Mouse (Mus musculus): ENCODE data around the gene Cnot10. TPM values are rescaled to one million over a fixed set of nuclear protein-coding genes. Genes with fewer than 3 reads are reported as not detected.

The Cnot10 gene
- total and polyA plus RNA-seq, 3 experiments, result 42.4 to 143 (median 46.9) TPM

DNA sequence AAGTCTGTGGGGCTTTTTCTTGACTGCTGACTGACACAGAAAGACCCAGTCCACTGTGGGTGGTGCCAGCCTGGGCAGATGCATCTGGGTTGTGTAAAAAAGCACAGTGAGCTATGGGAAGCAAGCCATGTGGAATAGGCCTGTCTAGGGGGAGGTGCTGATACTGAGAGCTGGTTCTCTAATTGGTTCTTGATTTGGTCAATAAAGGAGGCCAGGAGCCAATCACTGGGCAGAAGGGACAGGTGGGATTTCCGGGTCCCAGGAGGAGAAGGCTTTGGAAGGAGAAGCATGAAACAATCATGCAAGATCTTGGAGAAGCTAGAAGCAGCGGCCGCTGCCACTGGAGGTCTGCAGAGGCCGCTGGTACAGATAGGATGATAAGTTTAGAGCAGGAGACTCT lies 27.4 kb downstream of the Cnot10 start:
- no peak for TF ChIP-seq MXI1 (IDR thresholded peaks at IDR 0.05; ENCODE audit: low read depth, low read length)
- no peak for TF ChIP-seq MAX (IDR thresholded peaks at IDR 0.05; ENCODE audit: low read length)
- TF ChIP-seq ETS1 (IDR thresholded peaks at IDR 0.05; ENCODE audit: low read depth, low read length), result no peak
- no peak for TF ChIP-seq ZC3H11A (IDR thresholded peaks at IDR 0.05; ENCODE audit: low read depth, low read length)
- TF ChIP-seq EP300 (IDR thresholded peaks at IDR 0.05; ENCODE audit: low read depth in 1 of 2, low read length in 2 of 2), result no peak
- TF ChIP-seq MYB (IDR thresholded peaks at IDR 0.05; ENCODE audit: low read depth, low read length), result no peak
- TF ChIP-seq GATA1 (IDR thresholded peaks at IDR 0.05; ENCODE audit: low read depth, low read length), result no peak
- no peak for TF ChIP-seq MEF2A (IDR thresholded peaks at IDR 0.05; ENCODE audit: extremely low read depth, insufficient replicate concordance, low read depth, low read length, poor library complexity, severe bottlenecking)
- TF ChIP-seq RAD21 (IDR thresholded peaks at IDR 0.05; ENCODE audit: low read depth, low read length), result no peak
- no peak for TF ChIP-seq CTCF (IDR thresholded peaks at IDR 0.05 in 2 of 3, conservative IDR thresholded peaks at IDR 0.05 in 1 of 3; ENCODE audit: control insufficient read depth in 1 of 3, insufficient read depth in 1 of 3, low read depth in 2 of 3, low read length in 3 of 3, poor library complexity in 1 of 3, severe bottlenecking in 1 of 3)
- TF ChIP-seq ELF1 (IDR thresholded peaks at IDR 0.05; ENCODE audit: low read depth, low read length), result no peak
- no peak for TF ChIP-seq E2F4 (IDR thresholded peaks at IDR 0.05; ENCODE audit: borderline replicate concordance, low read depth, low read length)
- no peak for TF ChIP-seq POLR2AphosphoS5 (IDR thresholded peaks at IDR 0.05; ENCODE audit: borderline replicate concordance, low read depth, low read length)
- no peak for TF ChIP-seq POLR2AphosphoS2 (IDR thresholded peaks at IDR 0.05; ENCODE audit: low read length)
- no peak for TF ChIP-seq SIN3A (IDR thresholded peaks at IDR 0.05; ENCODE audit: low read length)
- TF ChIP-seq TAL1 (IDR thresholded peaks at IDR 0.05; ENCODE audit: low read length), result no peak
- no peak for TF ChIP-seq USF2 (IDR thresholded peaks at IDR 0.05; ENCODE audit: borderline replicate concordance in 1 of 2, insufficient read depth in 1 of 2, low read depth in 1 of 2, low read length in 2 of 2)
- TF ChIP-seq TCF12 (IDR thresholded peaks at IDR 0.05; ENCODE audit: low read depth, low read length), result no peak
- TF ChIP-seq CHD1 (IDR thresholded peaks at IDR 0.05; ENCODE audit: low read depth, low read length), result no peak
- Histone ChIP-seq H3K4me3 (ENCODE audit: control insufficient read depth in 1 of 2, insufficient read depth in 1 of 2, low read depth in 2 of 2, low read length in 2 of 2) (no peak overlapping the region), H3K4me1 (ENCODE audit: control insufficient read depth in 1 of 2, insufficient read depth in 2 of 2, low read length in 2 of 2) (no peaks in the 10 kb centered on the region), H3K9me3 (replicated peaks; ENCODE audit: insufficient read depth, low read length) (no peaks in the 10 kb centered on the region), H3K9ac (ENCODE audit: control insufficient read depth, low read depth, low read length, poor library complexity, severe bottlenecking) (no peak overlapping the region), H3K27me3 (ENCODE audit: control insufficient read depth in 1 of 2, insufficient read depth in 2 of 2, low read length in 2 of 2) (no peaks in the 10 kb centered on the region), H3K79me2 (ENCODE audit: control insufficient read depth, insufficient read depth, low read length, poor library complexity) (no peaks in the 10 kb centered on the region), H3K36me3 (ENCODE audit: control insufficient read depth in 1 of 2, insufficient read depth in 2 of 2, low read length in 2 of 2) (peaks cover 0 to 5% of the 10 kb centered on the region in 2 experiments; a peak in 2 of 4 replicates), H3K27ac (ENCODE audit: control insufficient read depth, low read depth, low read length) (no peak overlapping the region)
- DNase-seq (ENCODE audit: low read depth, low spot score), result no peak

DNA sequence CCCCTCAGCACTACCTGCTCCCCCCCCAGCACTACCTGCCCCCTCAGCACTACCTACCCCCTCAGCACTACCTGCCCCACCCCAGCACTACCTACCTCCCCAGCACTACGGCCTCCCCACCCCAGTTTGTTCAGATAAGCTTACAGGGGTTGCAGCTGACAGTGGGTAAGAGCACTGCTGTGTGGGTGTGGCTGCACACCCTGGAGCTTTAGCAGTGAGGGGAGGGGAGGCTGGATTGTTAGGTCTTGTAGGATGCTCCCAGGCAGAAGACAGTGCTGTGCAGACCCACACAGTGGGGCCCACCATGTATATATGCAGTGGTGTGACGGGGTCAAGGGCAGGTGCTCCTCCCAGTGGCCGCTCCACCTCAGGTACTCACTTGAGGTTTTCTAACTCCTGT lies 29.7 kb downstream of the Cnot10 start:
- Histone ChIP-seq H3K9ac (ENCODE audit: control insufficient read depth, low read depth, low read length, poor library complexity, severe bottlenecking) (no peak overlapping the region), H3K79me2 (ENCODE audit: control insufficient read depth, insufficient read depth, low read length, poor library complexity) (no peaks in the 10 kb centered on the region), H3K4me1 (ENCODE audit: control insufficient read depth in 1 of 2, insufficient read depth in 2 of 2, low read length in 2 of 2) (no peaks in the 10 kb centered on the region), H3K9me3 (replicated peaks; ENCODE audit: insufficient read depth, low read length) (no peaks in the 10 kb centered on the region), H3K36me3 (ENCODE audit: control insufficient read depth in 1 of 2, insufficient read depth in 2 of 2, low read length in 2 of 2) (peaks cover 0 to 5% of the 10 kb centered on the region in 2 experiments; a peak in 2 of 4 replicates), H3K4me3 (ENCODE audit: control insufficient read depth in 1 of 2, insufficient read depth in 1 of 2, low read depth in 2 of 2, low read length in 2 of 2) (no peak overlapping the region), H3K27ac (ENCODE audit: control insufficient read depth, low read depth, low read length) (no peak overlapping the region), H3K27me3 (ENCODE audit: control insufficient read depth in 1 of 2, insufficient read depth in 2 of 2, low read length in 2 of 2) (no peaks in the 10 kb centered on the region)
- no peak for DNase-seq (ENCODE audit: low read depth, low spot score)
- TF ChIP-seq BHLHE40 (IDR thresholded peaks at IDR 0.05; ENCODE audit: borderline replicate concordance, low read depth, low read length) (no peak), ZMIZ1 (IDR thresholded peaks at IDR 0.05; ENCODE audit: low read depth, low read length) (no peak), TCF12 (IDR thresholded peaks at IDR 0.05; ENCODE audit: low read depth, low read length) (no peak), HCFC1 (IDR thresholded peaks at IDR 0.05; ENCODE audit: low read depth, low read length) (no peak)
